Mouse (Mus musculus) MEL (cell line): ENCODE measurements around the gene Olfr1412. TPM values are rescaled to one million over a fixed set of nuclear protein-coding genes. Genes with fewer than 3 reads are reported as not detected.

Source experiments
- DNase-seq: peaks from one replicate; pipeline ENCODE4 v3.0.0; 2011; ENCODE audit warnings: low read depth, low spot score
- H3K27ac ChIP-seq: 2 replicates; pipeline ENCODE4 v1.5.1; 2012; ENCODE audit warnings: low read depth, mild to moderate bottlenecking, control low read depth, low read length, moderate library complexity; ENCODE audit not compliant: control insufficient read depth
- H3K27me3 ChIP-seq, 2 experiments: fragments of 150-350 bp in 1 of 2; sonication (generic) in 1 of 2; 2 replicates each; pipeline ENCODE4 v1.6.1; 2012; ENCODE audit warnings: low read length in 2 of 2, mild to moderate bottlenecking in 2 of 2, improper control_type of control experiment in 1 of 2, moderate library complexity in 1 of 2; ENCODE audit not compliant: insufficient read depth in 2 of 2, control insufficient read depth in 1 of 2
- H3K36me3 ChIP-seq, 2 experiments: 2 replicates each; pipeline ENCODE4 v1.6.1; 2012 to 2014; ENCODE audit warnings: low read length in 2 of 2, improper control_type of control experiment in 1 of 2, inconsistent platforms in 1 of 2, mild to moderate bottlenecking in 1 of 2; ENCODE audit not compliant: insufficient read depth in 2 of 2, control insufficient read depth in 1 of 2
- H3K4me1 ChIP-seq, 2 experiments: fragments of 150-350 bp in 1 of 2; sonication (generic) in 1 of 2; 2 replicates each; pipeline ENCODE4 v1.6.1; 2012; ENCODE audit warnings: low read length in 2 of 2, improper control_type of control experiment in 1 of 2, mild to moderate bottlenecking in 1 of 2; ENCODE audit not compliant: insufficient read depth in 2 of 2, control insufficient read depth in 1 of 2
- H3K4me3 ChIP-seq, 2 experiments: fragments of 150-350 bp in 1 of 2; sonication (generic) in 1 of 2; 2 replicates each; pipeline ENCODE4 v1.5.1; 2012; ENCODE audit warnings: low read depth in 2 of 2, low read length in 2 of 2, mild to moderate bottlenecking in 2 of 2, moderate library complexity in 2 of 2, control low read depth in 1 of 2, improper control_type of control experiment in 1 of 2; ENCODE audit not compliant: control insufficient read depth in 1 of 2, insufficient read depth in 1 of 2
- H3K79me2 ChIP-seq: 2 replicates; pipeline ENCODE4 v1.6.1; 2012; ENCODE audit warnings: mild to moderate bottlenecking, low read length, moderate library complexity; ENCODE audit not compliant: control insufficient read depth, poor library complexity, insufficient read depth
- H3K9ac ChIP-seq: 2 replicates; pipeline ENCODE4 v1.6.1; 2012; ENCODE audit warnings: low read depth, mild to moderate bottlenecking, control low read depth, low read length, moderate library complexity; ENCODE audit not compliant: control insufficient read depth, poor library complexity, severe bottlenecking
- H3K9me3 ChIP-seq: fragments of 150-350 bp; sonication (generic); replicated peaks from 2 replicates; pipeline ENCODE4 v1.6.1; 2012; ENCODE audit warnings: mild to moderate bottlenecking, low read length, improper control_type of control experiment, moderate library complexity; ENCODE audit not compliant: insufficient read depth
- CHD1 ChIP-seq: IDR thresholded peaks from 2 replicates; pipeline ENCODE4 v1.6.1; 2012; ENCODE audit warnings: low read depth, mild to moderate bottlenecking, inconsistent platforms, low read length, improper control_type of control experiment
- CHD2 ChIP-seq: IDR thresholded peaks from 2 replicates; pipeline ENCODE4 v1.6.1; 2011; ENCODE audit warnings: low read length, improper control_type of control experiment
- E2F4 ChIP-seq: IDR thresholded peaks from 2 replicates; pipeline ENCODE4 v1.6.1; 2011; ENCODE audit warnings: low read depth, low read length, improper control_type of control experiment, borderline replicate concordance
- EP300 ChIP-seq, 2 experiments: IDR thresholded peaks; 2 replicates each; pipeline ENCODE4 v1.6.1; 2011; ENCODE audit warnings: improper control_type of control experiment in 2 of 2, low read length in 2 of 2, low read depth in 1 of 2, mild to moderate bottlenecking in 1 of 2
- GABPA ChIP-seq: IDR thresholded peaks from 2 replicates; pipeline ENCODE4 v1.6.1; 2012; ENCODE audit warnings: low read depth, mild to moderate bottlenecking, inconsistent platforms, low read length, improper control_type of control experiment, moderate library complexity
- GATA1 ChIP-seq: IDR thresholded peaks from 2 replicates; pipeline ENCODE4 v1.6.1; 2011; ENCODE audit warnings: low read depth, low read length, improper control_type of control experiment
- HCFC1 ChIP-seq: IDR thresholded peaks from 2 replicates; pipeline ENCODE4 v1.6.1; 2012; ENCODE audit warnings: low read depth, mild to moderate bottlenecking, inconsistent platforms, low read length, improper control_type of control experiment, moderate library complexity
- KAT2A ChIP-seq: conservative IDR thresholded peaks from 2 replicates; pipeline ENCODE4 v1.6.1; 2012; ENCODE audit warnings: low read depth, low read length, improper control_type of control experiment, inconsistent platforms
- MAFK ChIP-seq: IDR thresholded peaks from 2 replicates; pipeline ENCODE4 v1.6.1; 2011; ENCODE audit warnings: low read depth, mild to moderate bottlenecking, low read length, improper control_type of control experiment, borderline replicate concordance
- MEF2A ChIP-seq: IDR thresholded peaks from 2 replicates; pipeline ENCODE4 v1.6.1; 2014; ENCODE audit warnings: low read depth, mild to moderate bottlenecking, inconsistent platforms, low read length, improper control_type of control experiment; ENCODE audit not compliant: poor library complexity, insufficient replicate concordance, severe bottlenecking; ENCODE audit errors: extremely low read depth
- MXI1 ChIP-seq: IDR thresholded peaks from 2 replicates; pipeline ENCODE4 v1.6.1; 2011; ENCODE audit warnings: mild to moderate bottlenecking, low read depth, low read length, improper control_type of control experiment
- MYB ChIP-seq: IDR thresholded peaks from 2 replicates; pipeline ENCODE4 v1.6.1; 2011; ENCODE audit warnings: mild to moderate bottlenecking, low read depth, low read length, improper control_type of control experiment
- MYC ChIP-seq: IDR thresholded peaks from 2 replicates; pipeline ENCODE4 v1.6.1; 2011; ENCODE audit warnings: low read depth, mild to moderate bottlenecking, low read length, improper control_type of control experiment, moderate library complexity
- NELFE ChIP-seq: IDR thresholded peaks from 2 replicates; pipeline ENCODE4 v1.6.1; 2011; ENCODE audit warnings: low read depth, low read length, improper control_type of control experiment
- POLR2AphosphoS2 ChIP-seq: IDR thresholded peaks from 2 replicates; pipeline ENCODE4 v1.6.1; 2011; ENCODE audit warnings: low read length, improper control_type of control experiment
- POLR2AphosphoS5 ChIP-seq: IDR thresholded peaks from 2 replicates; pipeline ENCODE4 v1.6.1; 2012; ENCODE audit warnings: low read depth, borderline replicate concordance, mild to moderate bottlenecking, inconsistent platforms, low read length, moderate library complexity, mixed read lengths
- RAD21 ChIP-seq: IDR thresholded peaks from 2 replicates; pipeline ENCODE4 v1.6.1; 2011; ENCODE audit warnings: mild to moderate bottlenecking, low read depth, low read length, improper control_type of control experiment
- SIN3A ChIP-seq: IDR thresholded peaks from 2 replicates; pipeline ENCODE4 v1.6.1; 2012; ENCODE audit warnings: low read length, improper control_type of control experiment, inconsistent platforms
- TAL1 ChIP-seq: IDR thresholded peaks from 2 replicates; pipeline ENCODE4 v1.6.1; 2012; ENCODE audit warnings: mild to moderate bottlenecking, inconsistent platforms, low read length, moderate library complexity, mixed read lengths
- TBP ChIP-seq: IDR thresholded peaks from 2 replicates; pipeline ENCODE4 v1.8.0; 2011; ENCODE audit warnings: low read depth, low read length, improper control_type of control experiment
- TCF12 ChIP-seq: IDR thresholded peaks from 2 replicates; pipeline ENCODE4 v1.6.1; 2014; ENCODE audit warnings: low read depth, mild to moderate bottlenecking, inconsistent platforms, low read length, improper control_type of control experiment, moderate library complexity
- UBTF ChIP-seq: IDR thresholded peaks from 2 replicates; pipeline ENCODE4 v1.6.1; 2012; ENCODE audit warnings: low read depth, mild to moderate bottlenecking, inconsistent platforms, low read length, improper control_type of control experiment, moderate library complexity, borderline replicate concordance; ENCODE audit not compliant: insufficient read depth
- USF2 ChIP-seq, 2 experiments: IDR thresholded peaks; 2 replicates each; pipeline ENCODE4 v1.6.1; 2011 to 2012; ENCODE audit warnings: improper control_type of control experiment in 2 of 2, low read length in 2 of 2, borderline replicate concordance in 1 of 2, inconsistent platforms in 1 of 2, low read depth in 1 of 2, mild to moderate bottlenecking in 1 of 2; ENCODE audit not compliant: insufficient read depth in 1 of 2
- ZC3H11A ChIP-seq: IDR thresholded peaks from 2 replicates; pipeline ENCODE4 v1.6.1; 2012; ENCODE audit warnings: low read depth, mild to moderate bottlenecking, inconsistent platforms, low read length, improper control_type of control experiment
- ZMIZ1 ChIP-seq: IDR thresholded peaks from 2 replicates; pipeline ENCODE4 v1.6.1; 2012; ENCODE audit warnings: low read depth, mild to moderate bottlenecking, inconsistent platforms, low read length, improper control_type of control experiment, moderate library complexity
- polyA plus RNA-seq, 2 experiments: library from polyadenylated mRNA; stranded (reverse) in 1 of 2; unstranded in 1 of 2; fragments of >175 nt in 1 of 2; fragments of >200 nt in 1 of 2; gene quantifications; 2 replicates each; pipeline versions ENCODE4 v1.2.1 to v1.2.4; 2012; ENCODE audit warnings: low replicate concordance in 2 of 2, low read depth in 1 of 2; ENCODE audit not compliant: insufficient read length in 2 of 2, insufficient read depth in 1 of 2, missing spikeins in 1 of 2
- total RNA-seq: library from RNA; depleted of rRNA; stranded (reverse); fragments of 300-350 nt; gene quantifications from 2 replicates; pipeline ENCODE4 v1.2.3, GENCODE M21; 2012

Gene Olfr1412
- total and polyA plus RNA-seq, 3 experiments: not detected

DNA sequence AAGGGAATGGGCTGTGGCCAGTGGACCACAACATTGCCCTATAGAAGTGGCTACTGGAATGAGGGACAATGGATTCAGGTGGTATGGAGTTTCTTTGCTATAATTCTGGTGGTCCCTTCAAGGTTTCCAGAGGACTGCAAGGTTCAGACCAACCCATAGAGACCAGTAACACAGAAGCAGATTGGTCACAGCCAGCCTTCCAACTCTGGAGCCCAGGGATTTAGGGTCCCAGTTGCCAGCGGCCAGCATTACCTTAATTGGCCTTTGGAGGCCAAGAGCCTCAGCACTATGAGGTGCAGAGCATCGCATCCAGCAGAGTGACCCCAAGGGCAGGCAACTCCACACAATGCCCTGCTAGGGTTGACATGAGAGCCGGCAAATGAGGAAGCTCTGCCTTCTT is 14.6 kb upstream of the Olfr1412 start, which contains the start of gene Olfr1413:
Gene Olfr1413, plus strand, starts transcription at position 301 of the 400 bp plus-strand sequence.
- DNase-seq: no peak
- TF ChIP-seq TAL1 (no peak), GABPA (no peak), MEF2A (no peak), E2F4 (no peak), MYC (no peak), NELFE (no peak), CHD1 (no peak), POLR2AphosphoS2 (no peak), TBP (no peak), KAT2A (no peak), RAD21 (no peak), EP300 (IDR thresholded peaks at IDR 0.05; ENCODE audit: low read depth in 1 of 2, low read length in 2 of 2) (no peak), TCF12 (no peak), ZC3H11A (no peak)
- Histone ChIP-seq H3K27ac (no peak within 1 kb of the TSS), H3K27me3 (no peaks in the 10 kb centered on the region; a peak in 1 of 4 replicates), H3K79me2 (no peaks in the 10 kb centered on the region), H3K9ac (no peak within 1 kb of the TSS), H3K36me3 (no peaks in the 10 kb centered on the region), H3K4me1 (no peaks in the 10 kb centered on the region), H3K9me3 (no peaks in the 10 kb centered on the region), H3K4me3 (no peak within 1 kb of the TSS)

DNA sequence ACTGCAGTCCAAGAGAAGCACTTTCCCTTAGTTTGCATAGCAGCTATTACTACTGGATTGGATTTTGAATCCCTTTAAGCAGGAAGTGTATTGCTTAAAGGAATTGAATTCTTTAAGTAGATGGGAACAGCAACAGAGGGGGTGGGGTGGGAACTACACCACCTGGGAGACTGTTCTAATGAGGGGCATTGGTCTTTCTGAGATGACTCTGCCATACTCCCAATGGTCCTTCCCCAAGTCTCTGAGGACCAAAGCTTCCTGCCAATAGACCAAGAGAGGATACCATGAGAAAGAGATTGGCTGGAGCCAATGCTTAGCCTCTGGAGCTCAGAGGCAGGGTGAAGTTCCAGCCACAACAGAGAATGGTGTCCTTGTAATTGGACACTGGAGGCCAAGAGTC is 8.5 kb downstream of the Olfr1412 start, which contains the start of gene Olfr1411:
Gene Olfr1411, plus strand, starts transcription at position 301 of the 400 bp plus-strand sequence.
- Histone ChIP-seq H3K27me3 (peaks cover 0 to 1% of the 10 kb centered on the region in 2 experiments; a peak in 1 of 4 replicates), H3K27ac (no peak within 1 kb of the TSS), H3K36me3 (no peaks in the 10 kb centered on the region), H3K4me1 (no peaks in the 10 kb centered on the region), H3K9me3 (no peaks in the 10 kb centered on the region), H3K4me3 (no peak within 1 kb of the TSS), H3K9ac (no peak within 1 kb of the TSS), H3K79me2 (no peaks in the 10 kb centered on the region)
- no peak for DNase-seq
- TF ChIP-seq MAFK (no peak), UBTF (no peak), MXI1 (no peak), MYB (no peak), KAT2A (no peak), SIN3A (no peak), MYC (no peak), CHD1 (no peak), ZMIZ1 (no peak), EP300 (IDR thresholded peaks at IDR 0.05; ENCODE audit: low read depth in 1 of 2, low read length in 2 of 2) (no peak), POLR2AphosphoS5 (no peak), ZC3H11A (no peak), GABPA (no peak), POLR2AphosphoS2 (no peak), CHD2 (no peak), GATA1 (no peak), USF2 (IDR thresholded peaks at IDR 0.05; ENCODE audit: borderline replicate concordance in 1 of 2, insufficient read depth in 1 of 2, low read depth in 1 of 2, low read length in 2 of 2) (no peak), RAD21 (no peak), HCFC1 (no peak)
